Mouse (Mus musculus): ENCODE data around the gene Cd300lf. TPM values are rescaled to one million over a fixed set of nuclear protein-coding genes. Genes with fewer than 3 reads are reported as not detected.

Gene Cd300lf
- 0.57 and 0.72 TPM in 2 replicates for polyA plus RNA-seq (2012; rRNA removed)

GRCm38 (mm10) chr11:115133800-115134199 lies at the start of gene Cd300lf:
Gene Cd300lf, minus strand, starts transcription at chr11:115133992.
- 90% methylated on average over 8 of the region's 8 CpGs for whole genome bisulfite sequencing
- Histone ChIP-seq H3K27ac (ENCODE audit: insufficient read depth, low read length) (no peak within 1 kb of the TSS), H3K4me1 (ENCODE audit: control insufficient read depth, insufficient read depth, low read length) (no peaks in the 10 kb centered on the region), H3K4me3 (replicated peaks; ENCODE audit: insufficient read depth, low read depth, low read length) (no peak within 1 kb of the TSS), H3K27me3 (ENCODE audit: control insufficient read depth, insufficient read depth, low read length) (no peaks in the 10 kb centered on the region)
- no peak for DNase-seq
- TF ChIP-seq CTCF (IDR thresholded peaks at IDR 0.05; ENCODE audit: borderline replicate concordance, insufficient read depth, low read depth, low read length): no peak
- no peak for TF ChIP-seq POLR2A (IDR thresholded peaks at IDR 0.05; ENCODE audit: borderline replicate concordance, insufficient read depth, low read length)

- peak; percentile 76 to 88 for DNase-seq
- WGBS: 24% methylated on average over 12 of the region's 12 CpGs
- Histone ChIP-seq H3K27ac (ENCODE audit: insufficient read depth, low read length) (no peak overlapping the region), H3K4me1 (ENCODE audit: control insufficient read depth, insufficient read depth, low read length) (peaks cover 3% of the 10 kb centered on the region; the same call in 1 of the 2 replicates), H3K4me3 (replicated peaks; ENCODE audit: insufficient read depth, low read depth, low read length) (no peak overlapping the region), H3K27me3 (ENCODE audit: control insufficient read depth, insufficient read depth, low read length) (no peaks in the 10 kb centered on the region)
- peak; percentile 94 for TF ChIP-seq CTCF (IDR thresholded peaks at IDR 0.05; ENCODE audit: borderline replicate concordance, insufficient read depth, low read depth, low read length)
- TF ChIP-seq POLR2A (IDR thresholded peaks at IDR 0.05; ENCODE audit: borderline replicate concordance, insufficient read depth, low read length): no peak
Measured at GRCm38 (mm10) chr11:115181913-115182638, 48.3 kb upstream of the Cd300lf start.

GRCm38 (mm10) chr11:115179881-115180280 lies 46.1 kb upstream of the Cd300lf start:
- no peak for DNase-seq
- H3K4me3 ChIP-seq (replicated peaks; ENCODE audit: insufficient read depth, low read depth, low read length): no peak overlapping the region
- H3K27ac ChIP-seq (ENCODE audit: insufficient read depth, low read length): peak overlapping the region; percentile 32; the same call in 1 of the 2 replicates
- peaks cover 3% of the 10 kb centered on the region for H3K4me1 ChIP-seq (ENCODE audit: control insufficient read depth, insufficient read depth, low read length)
- WGBS: 12% methylated on average over 6 of the region's 6 CpGs
- TF ChIP-seq POLR2A (IDR thresholded peaks at IDR 0.05; ENCODE audit: borderline replicate concordance, insufficient read depth, low read length): no peak
- no peak for TF ChIP-seq CTCF (IDR thresholded peaks at IDR 0.05; ENCODE audit: borderline replicate concordance, insufficient read depth, low read depth, low read length)
- H3K27me3 ChIP-seq (ENCODE audit: control insufficient read depth, insufficient read depth, low read length): no peaks in the 10 kb centered on the region

- Histone ChIP-seq H3K27me3 (ENCODE audit: control insufficient read depth, insufficient read depth, low read length) (no peaks in the 10 kb centered on the region), H3K4me3 (replicated peaks; ENCODE audit: insufficient read depth, low read depth, low read length) (no peak overlapping the region), H3K4me1 (ENCODE audit: control insufficient read depth, insufficient read depth, low read length) (peaks cover 9% of the 10 kb centered on the region), H3K27ac (ENCODE audit: insufficient read depth, low read length) (no peak overlapping the region)
- no peak for DNase-seq
- 20% methylated on average over 6 of the region's 6 CpGs for WGBS
- TF ChIP-seq POLR2A (IDR thresholded peaks at IDR 0.05; ENCODE audit: borderline replicate concordance, insufficient read depth, low read length): no peak
- no peak for TF ChIP-seq CTCF (IDR thresholded peaks at IDR 0.05; ENCODE audit: borderline replicate concordance, insufficient read depth, low read depth, low read length)
Measured at GRCm38 (mm10) chr11:115179191-115179590, 45.4 kb upstream of the Cd300lf start.

GRCm38 (mm10) chr11:115178766-115179165 lies 45.0 kb upstream of the Cd300lf start:
- H3K4me1 ChIP-seq (ENCODE audit: control insufficient read depth, insufficient read depth, low read length): peaks cover 13% of the 10 kb centered on the region
- 27% methylated on average over 2 of the region's 2 CpGs for WGBS

GRCm38 (mm10) chr11:115177559-115178195 lies 43.9 kb upstream of the Cd300lf start:
- Histone ChIP-seq H3K27ac (ENCODE audit: insufficient read depth, low read length) (no peak overlapping the region), H3K27me3 (ENCODE audit: control insufficient read depth, insufficient read depth, low read length) (no peaks in the 10 kb centered on the region), H3K4me1 (ENCODE audit: control insufficient read depth, insufficient read depth, low read length) (peaks cover 16% of the 10 kb centered on the region), H3K4me3 (replicated peaks; ENCODE audit: insufficient read depth, low read depth, low read length) (no peak overlapping the region)
- no peak for DNase-seq
- 47% methylated on average over 10 of the region's 10 CpGs for WGBS
- no peak for TF ChIP-seq CTCF (IDR thresholded peaks at IDR 0.05; ENCODE audit: borderline replicate concordance, insufficient read depth, low read depth, low read length)
- no peak for TF ChIP-seq POLR2A (IDR thresholded peaks at IDR 0.05; ENCODE audit: borderline replicate concordance, insufficient read depth, low read length)

More at GRCm38 (mm10) chr11:115178766-115179165, 45.0 kb upstream of the Cd300lf start:
- H3K27me3 ChIP-seq (ENCODE audit: control insufficient read depth, insufficient read depth, low read length): no peaks in the 10 kb centered on the region
- no peak for DNase-seq
- H3K27ac ChIP-seq (ENCODE audit: insufficient read depth, low read length): no peak overlapping the region
- no peak for TF ChIP-seq CTCF (IDR thresholded peaks at IDR 0.05; ENCODE audit: borderline replicate concordance, insufficient read depth, low read depth, low read length)
- TF ChIP-seq POLR2A (IDR thresholded peaks at IDR 0.05; ENCODE audit: borderline replicate concordance, insufficient read depth, low read length): no peak
- H3K4me3 ChIP-seq (replicated peaks; ENCODE audit: insufficient read depth, low read depth, low read length): no peak overlapping the region

- no peaks in the 10 kb centered on the region for H3K27me3 ChIP-seq (ENCODE audit: control insufficient read depth, insufficient read depth, low read length)
- TF ChIP-seq POLR2A (IDR thresholded peaks at IDR 0.05; ENCODE audit: borderline replicate concordance, insufficient read depth, low read length): no peak
- TF ChIP-seq CTCF (IDR thresholded peaks at IDR 0.05; ENCODE audit: borderline replicate concordance, insufficient read depth, low read depth, low read length): no peak
- 74% methylated on average over 24 of the region's 24 CpGs for WGBS
- no peak overlapping the region for H3K27ac ChIP-seq (ENCODE audit: insufficient read depth, low read length)
- DNase-seq: no peak
- H3K4me1 ChIP-seq (ENCODE audit: control insufficient read depth, insufficient read depth, low read length): peaks cover 19% of the 10 kb centered on the region
- H3K4me3 ChIP-seq (replicated peaks; ENCODE audit: insufficient read depth, low read depth, low read length): no peak overlapping the region
Measured at GRCm38 (mm10) chr11:115176399-115177190, 42.8 kb upstream of the Cd300lf start.

Measured in cerebellum, adult 2 months (tissue).